Mouse (Mus musculus) liver, postnatal 0 days (tissue): ENCODE measurements at regions not wholly inside any gene's neighbourhood (a gene's known extent, or its start where the extent isn't known, plus 50 kb on each side); places are given as distances from the start of the nearest gene placed in this dataset.

Experiments used
- ATAC-seq: fragments of 200-750 bp; cut with Nextera tagmentation; 2 replicates; pipeline ENCODE4 v1.8.0; 2017; ENCODE audit warnings: mild to moderate bottlenecking, moderate library complexity
- DNase-seq: peaks from one replicate; pipeline ENCODE4 v3.0.0-alpha.2; 2016
- H3K27ac ChIP-seq: fragments of 300-500 bp; sonication (generic); 2 replicates; pipeline ENCODE4 v1.5.1; 2014; ENCODE audit warnings: antibody characterized with exemption, moderate library complexity, mild to moderate bottlenecking, low read depth
- H3K27me3 ChIP-seq: fragments of 300-500 bp; sonication (generic); 2 replicates; pipeline ENCODE4 v1.6.1; 2014; ENCODE audit warnings: low read length, control low read depth, mixed read lengths; ENCODE audit not compliant: insufficient read depth
- H3K36me3 ChIP-seq: fragments of 300-500 bp; sonication (generic); replicated peaks from 2 replicates; pipeline ENCODE4 v1.6.1; 2014; ENCODE audit warnings: mild to moderate bottlenecking, control low read depth, low read length, moderate library complexity, mixed read lengths; ENCODE audit not compliant: insufficient read depth
- H3K4me1 ChIP-seq: fragments of 300-500 bp; sonication (generic); 2 replicates; pipeline ENCODE4 v1.6.1; 2014; ENCODE audit warnings: antibody characterized with exemption, mild to moderate bottlenecking, control low read depth; ENCODE audit not compliant: insufficient read depth
- H3K4me2 ChIP-seq: fragments of 300-500 bp; sonication (generic); 2 replicates; pipeline ENCODE4 v1.6.1; 2014; ENCODE audit warnings: low read depth, mild to moderate bottlenecking, low read length, moderate library complexity, mixed read lengths
- H3K4me3 ChIP-seq: fragments of 300-500 bp; sonication (generic); 2 replicates; pipeline ENCODE4 v1.5.1; 2014; ENCODE audit warnings: low read depth, low read length
- H3K9ac ChIP-seq: fragments of 300-500 bp; sonication (generic); replicated peaks from 2 replicates; pipeline ENCODE4 v1.6.1; 2014; ENCODE audit warnings: mild to moderate bottlenecking, moderate library complexity
- H3K9me3 ChIP-seq: fragments of 300-500 bp; sonication (generic); 2 replicates; pipeline ENCODE4 v1.6.1; 2016; ENCODE audit warnings: mild to moderate bottlenecking, control low read depth, low read length, mixed read lengths
- CTCF ChIP-seq: sonication (generic); IDR thresholded peaks from 2 replicates; pipeline ENCODE4 v1.5.1; 2016; ENCODE audit warnings: antibody characterized with exemption, low read depth
- EP300 ChIP-seq: IDR thresholded peaks from 2 replicates; pipeline ENCODE4 v1.6.1; 2016; ENCODE audit warnings: antibody characterized with exemption, low read depth, mild to moderate bottlenecking
- WGBS: fragments of 180-500 bp; shearing (Covaris S2); extraction: QIAGEN DNeasy Blood & Tissue Kit; methylation state at CpG from one replicate; pipeline ENCODE4 v1.1.7; 2014; ENCODE audit not compliant: insufficient replicate concordance; 5-methylcytosine and 5-hydroxymethylcytosine counted together

DNA sequence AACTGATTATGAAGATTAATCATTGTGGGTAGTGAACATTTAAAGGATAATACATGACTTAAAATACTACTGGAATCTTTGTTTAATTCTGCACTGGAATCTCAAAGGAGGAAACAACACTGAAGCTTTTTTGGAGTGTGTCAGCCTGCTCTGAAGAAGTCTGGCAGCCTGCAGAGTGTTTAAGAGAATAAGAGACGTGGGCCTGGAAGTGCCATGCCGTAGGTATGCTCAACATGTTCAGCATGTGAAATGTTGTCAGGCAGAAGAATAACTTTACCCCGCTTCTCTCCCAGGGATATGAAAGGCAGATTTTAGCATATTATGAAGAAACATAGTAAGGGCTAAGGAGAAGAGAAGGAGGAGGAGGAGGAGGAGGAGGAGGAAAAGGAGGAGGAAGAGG lies 189.6 kb upstream of the Nrp1 start:
- ATAC-seq = no peak
- Histone ChIP-seq H3K9me3 (no peaks in the 10 kb centered on the region), H3K36me3 (no peaks in the 10 kb centered on the region), H3K4me3 (no peak overlapping the region), H3K27ac (no peak overlapping the region), H3K4me1 (no peaks in the 10 kb centered on the region), H3K9ac (no peak overlapping the region), H3K27me3 (no peaks in the 10 kb centered on the region), H3K4me2 (no peak overlapping the region)
- no peak for DNase-seq
- TF ChIP-seq CTCF (no peak), EP300 (no peak)
- 78% methylated on average over 3 of the region's 3 CpGs for WGBS

DNA sequence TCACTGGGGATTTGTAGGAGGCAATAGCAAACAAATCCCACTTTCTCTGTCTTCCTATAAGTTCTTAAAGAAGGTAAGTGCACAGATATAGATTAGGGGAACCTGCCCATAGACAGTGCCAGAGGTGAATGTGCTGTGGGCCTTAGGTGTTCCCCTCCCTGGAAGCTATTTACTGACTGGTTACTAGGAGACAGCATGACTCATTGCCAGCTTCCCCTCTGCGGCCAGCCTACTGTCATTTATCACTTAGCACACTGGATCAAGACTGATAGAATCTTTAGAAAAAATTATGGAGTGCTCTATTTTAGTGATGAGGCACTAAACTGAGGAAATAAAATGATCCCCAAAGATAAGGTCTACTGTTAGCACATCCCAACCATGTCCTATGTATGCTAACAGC lies 187.3 kb upstream of the Nrp1 start:
- no peaks in the 10 kb centered on the region for H3K4me1 ChIP-seq
- no peak overlapping the region for H3K27ac ChIP-seq
- H3K9me3 ChIP-seq = no peaks in the 10 kb centered on the region
- TF ChIP-seq EP300 = no peak
- TF ChIP-seq CTCF = no peak
- H3K4me3 ChIP-seq = no peak overlapping the region
- ATAC-seq = no peak
- H3K4me2 ChIP-seq = no peak overlapping the region
- no peaks in the 10 kb centered on the region for H3K36me3 ChIP-seq
- 20% methylated on average over 1 of the region's 1 CpGs for WGBS
- H3K27me3 ChIP-seq = no peaks in the 10 kb centered on the region
- H3K9ac ChIP-seq = no peak overlapping the region
- no peak for DNase-seq

DNA sequence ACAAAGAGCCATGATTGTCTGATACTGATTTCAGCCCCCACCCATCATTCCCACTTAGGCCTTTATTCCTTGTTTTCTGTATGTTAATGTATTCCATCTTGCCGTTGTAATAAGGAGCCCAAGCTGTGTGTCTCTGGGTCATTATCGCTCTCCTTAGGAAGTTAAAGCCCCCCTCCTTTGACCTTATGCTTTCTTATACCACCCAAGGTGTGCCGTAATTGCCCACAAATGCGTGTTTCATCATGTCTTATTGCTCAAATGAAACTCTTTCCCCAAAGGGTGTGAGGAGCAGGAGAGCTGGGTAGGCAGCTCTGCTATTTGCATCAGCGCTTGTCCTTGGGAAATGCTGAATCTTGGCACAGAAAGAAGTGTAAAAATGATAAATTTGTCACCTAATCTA lies 178.2 kb upstream of the Nrp1 start:
- H3K9ac ChIP-seq = no peak overlapping the region
- TF ChIP-seq CTCF = no peak
- TF ChIP-seq EP300 = no peak
- no peaks in the 10 kb centered on the region for H3K36me3 ChIP-seq
- no peaks in the 10 kb centered on the region for H3K9me3 ChIP-seq
- no peak overlapping the region for H3K27ac ChIP-seq
- ATAC-seq = no peak
- DNase-seq = no peak
- no peak overlapping the region for H3K4me3 ChIP-seq
- H3K4me2 ChIP-seq = no peak overlapping the region
- 70% methylated on average over 5 of the region's 5 CpGs for WGBS
- H3K4me1 ChIP-seq = no peaks in the 10 kb centered on the region
- H3K27me3 ChIP-seq = no peaks in the 10 kb centered on the region

DNA sequence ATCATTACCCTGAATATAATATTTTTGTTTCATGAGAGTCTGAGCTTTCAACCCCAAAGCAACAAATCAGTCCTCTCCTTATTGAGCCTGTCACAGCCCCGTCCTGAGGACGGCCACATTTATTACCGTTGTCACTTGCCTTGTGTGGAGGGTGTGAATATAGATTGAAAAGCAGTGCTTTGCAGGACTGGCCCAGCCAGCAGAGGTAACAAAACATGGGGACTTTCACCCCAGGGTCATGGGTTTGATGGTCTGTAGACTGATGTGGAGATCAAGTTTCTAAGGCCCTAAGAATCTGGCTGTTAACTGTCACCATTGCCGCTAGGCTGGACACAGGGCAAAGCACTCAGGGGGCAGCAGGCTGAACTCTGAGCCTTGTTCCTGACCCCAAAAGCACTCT lies 175.3 kb upstream of the Nrp1 start:
- Histone ChIP-seq H3K9me3 (no peaks in the 10 kb centered on the region), H3K27ac (no peak overlapping the region), H3K36me3 (no peaks in the 10 kb centered on the region), H3K9ac (no peak overlapping the region), H3K4me3 (no peak overlapping the region), H3K4me1 (no peaks in the 10 kb centered on the region), H3K4me2 (no peak overlapping the region), H3K27me3 (no peaks in the 10 kb centered on the region)
- WGBS = 73% methylated on average over 4 of the region's 4 CpGs
- no peak for ATAC-seq
- DNase-seq = no peak
- TF ChIP-seq EP300 (no peak), CTCF (no peak)

DNA sequence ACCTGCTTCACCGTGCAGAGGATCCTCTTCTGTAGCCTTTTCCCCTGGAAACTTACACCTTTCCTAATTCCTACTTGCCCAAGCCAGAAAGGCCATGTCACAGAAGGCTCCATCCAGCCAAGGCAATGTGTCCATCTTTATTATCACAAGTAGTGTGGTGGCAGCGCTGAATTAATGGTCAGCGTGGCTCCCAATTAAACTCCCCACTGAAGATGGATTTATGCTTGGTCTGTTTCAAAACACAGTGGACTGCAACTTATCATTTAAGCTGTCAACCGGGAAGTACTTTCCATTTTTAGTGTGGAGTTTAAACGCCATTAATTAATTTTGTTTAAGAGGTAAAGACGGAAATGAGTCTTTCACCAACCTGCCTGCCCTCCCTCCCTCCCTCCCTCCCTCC lies 170.1 kb upstream of the Nrp1 start:
- Histone ChIP-seq H3K27ac (no peak overlapping the region), H3K4me3 (no peak overlapping the region), H3K4me2 (no peak overlapping the region), H3K9me3 (no peaks in the 10 kb centered on the region), H3K9ac (no peak overlapping the region), H3K4me1 (no peaks in the 10 kb centered on the region), H3K36me3 (no peaks in the 10 kb centered on the region), H3K27me3 (no peaks in the 10 kb centered on the region)
- no peak for ATAC-seq
- WGBS = 70% methylated on average over 6 of the region's 6 CpGs
- no peak for DNase-seq
- TF ChIP-seq EP300 = no peak
- no peak for TF ChIP-seq CTCF

DNA sequence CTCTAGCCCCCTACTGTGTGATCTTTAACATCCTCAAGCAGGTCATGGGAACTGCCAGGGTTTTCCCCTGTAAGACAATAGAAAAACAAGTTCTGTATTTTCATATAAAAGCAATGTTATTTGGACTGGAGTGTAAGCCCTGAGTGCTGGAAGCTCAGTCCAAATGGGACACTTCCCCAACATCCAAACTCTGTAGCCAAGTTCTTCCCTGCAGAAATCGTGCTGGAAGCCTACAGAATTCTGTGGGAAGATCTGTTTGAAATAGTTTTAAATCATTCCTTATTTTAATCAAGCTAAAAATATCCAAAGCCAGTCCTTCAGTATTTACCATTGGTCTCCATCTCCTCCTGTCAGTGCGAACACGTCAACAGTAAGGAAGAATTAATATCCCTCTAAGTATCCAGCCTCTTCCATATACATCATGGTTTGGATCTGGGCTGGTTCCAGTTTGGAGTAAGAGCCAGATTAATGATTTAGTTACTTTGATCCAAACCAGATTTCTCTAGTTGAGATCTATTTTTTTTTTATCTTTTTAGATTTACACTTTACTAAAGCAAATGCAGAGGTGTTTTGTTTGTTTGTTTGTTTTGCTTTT lies 165.0 kb upstream of the Nrp1 start:
- no peak for DNase-seq
- ATAC-seq = no peak
- WGBS = 76% methylated on average over 3 of the region's 3 CpGs
- Histone ChIP-seq H3K27me3 (no peaks in the 10 kb centered on the region), H3K4me2 (no peak overlapping the region), H3K4me1 (no peaks in the 10 kb centered on the region), H3K36me3 (no peaks in the 10 kb centered on the region), H3K27ac (no peak overlapping the region), H3K4me3 (no peak overlapping the region), H3K9me3 (peaks cover 2% of the 10 kb centered on the region; the same call in 1 of the 2 replicates), H3K9ac (no peak overlapping the region)
- TF ChIP-seq CTCF = no peak
- TF ChIP-seq EP300 = no peak

DNA sequence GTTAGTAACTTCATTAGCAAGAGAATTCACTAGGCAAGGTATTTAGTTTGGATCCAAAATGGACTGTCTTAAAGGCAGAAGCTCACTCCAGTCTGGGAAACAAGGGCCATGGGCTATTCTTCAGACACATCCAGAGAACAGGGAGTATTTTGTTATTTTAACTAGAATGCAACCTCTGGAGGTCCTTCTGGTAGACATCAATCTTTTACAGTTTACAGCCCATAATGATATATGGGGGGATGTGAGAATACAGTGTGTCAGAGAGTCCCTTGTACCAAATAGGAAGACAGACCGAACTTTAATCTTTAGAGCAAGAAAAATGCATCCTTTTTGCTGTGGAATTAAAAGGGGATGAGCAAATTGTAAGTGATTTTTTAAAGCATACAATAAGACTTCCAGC lies 157.6 kb upstream of the Nrp1 start:
- no peaks in the 10 kb centered on the region for H3K4me1 ChIP-seq
- DNase-seq = no peak

More for the DNA sequence above, 157.6 kb upstream of the Nrp1 start:
- Histone ChIP-seq H3K36me3 (no peaks in the 10 kb centered on the region), H3K9me3 (peaks cover 2% of the 10 kb centered on the region; the same call in 1 of the 2 replicates), H3K4me2 (no peak overlapping the region), H3K27me3 (no peaks in the 10 kb centered on the region), H3K9ac (no peak overlapping the region), H3K27ac (no peak overlapping the region), H3K4me3 (no peak overlapping the region)
- no peak for ATAC-seq
- WGBS = 75% methylated on average over 1 of the region's 1 CpGs
- TF ChIP-seq CTCF = no peak
- TF ChIP-seq EP300 = no peak
